Mouse (Mus musculus) forebrain, embryonic 10.5 days (tissue): Measurements from ENCODE around the gene Arpc1b. TPM values are rescaled to one million over a fixed set of nuclear protein-coding genes. Genes with fewer than 3 reads are reported as not detected.

ENCODE experiments used
- DNase-seq: peaks from one replicate; pipeline ENCODE4 v3.0.0-alpha.2; 2017; ENCODE audit warnings: low spot score; ENCODE audit errors: extremely low spot score
- H3K27ac ChIP-seq: fragments of 300-500 bp; sonication (generic); 2 replicates; pipeline ENCODE4 v1.5.1; 2016; ENCODE audit warnings: mild to moderate bottlenecking
- H3K27me3 ChIP-seq: fragments of 300-500 bp; sonication (generic); 2 replicates; pipeline ENCODE4 v1.6.1; 2016; ENCODE audit warnings: mild to moderate bottlenecking; ENCODE audit not compliant: poor library complexity, severe bottlenecking
- H3K36me3 ChIP-seq: fragments of 300-500 bp; sonication (generic); replicated peaks from 2 replicates; pipeline ENCODE4 v1.6.1; 2016; ENCODE audit warnings: mild to moderate bottlenecking, moderate library complexity
- H3K4me1 ChIP-seq: fragments of 300-500 bp; sonication (generic); 2 replicates; pipeline ENCODE4 v1.6.1; 2016
- H3K4me3 ChIP-seq: fragments of 300-500 bp; sonication (generic); 2 replicates; pipeline ENCODE4 v1.5.1; 2016; ENCODE audit warnings: mild to moderate bottlenecking, moderate library complexity
- H3K9me3 ChIP-seq: fragments of 300-500 bp; sonication (generic); 2 replicates; pipeline ENCODE4 v1.6.1; 2016; ENCODE audit warnings: mild to moderate bottlenecking, moderate library complexity
- WGBS: fragments of 180-500 bp; shearing (Covaris S2); methylation state at CpG from one replicate; pipeline ENCODE4 v1.1.7; 2016; 5-methylcytosine and 5-hydroxymethylcytosine counted together
- polyA plus RNA-seq: library from polyadenylated mRNA; unstranded; fragments of >200 nt; fragmentation: Nextera tagmentation; extraction: Ambion mirVana; gene quantifications from 2 replicates; pipeline ENCODE4 v1.2.1, GENCODE M21; 2016

Arpc1b gene
- polyA plus RNA-seq, 1 experiment from 2014 or later = 82.9 TPM

DNA sequence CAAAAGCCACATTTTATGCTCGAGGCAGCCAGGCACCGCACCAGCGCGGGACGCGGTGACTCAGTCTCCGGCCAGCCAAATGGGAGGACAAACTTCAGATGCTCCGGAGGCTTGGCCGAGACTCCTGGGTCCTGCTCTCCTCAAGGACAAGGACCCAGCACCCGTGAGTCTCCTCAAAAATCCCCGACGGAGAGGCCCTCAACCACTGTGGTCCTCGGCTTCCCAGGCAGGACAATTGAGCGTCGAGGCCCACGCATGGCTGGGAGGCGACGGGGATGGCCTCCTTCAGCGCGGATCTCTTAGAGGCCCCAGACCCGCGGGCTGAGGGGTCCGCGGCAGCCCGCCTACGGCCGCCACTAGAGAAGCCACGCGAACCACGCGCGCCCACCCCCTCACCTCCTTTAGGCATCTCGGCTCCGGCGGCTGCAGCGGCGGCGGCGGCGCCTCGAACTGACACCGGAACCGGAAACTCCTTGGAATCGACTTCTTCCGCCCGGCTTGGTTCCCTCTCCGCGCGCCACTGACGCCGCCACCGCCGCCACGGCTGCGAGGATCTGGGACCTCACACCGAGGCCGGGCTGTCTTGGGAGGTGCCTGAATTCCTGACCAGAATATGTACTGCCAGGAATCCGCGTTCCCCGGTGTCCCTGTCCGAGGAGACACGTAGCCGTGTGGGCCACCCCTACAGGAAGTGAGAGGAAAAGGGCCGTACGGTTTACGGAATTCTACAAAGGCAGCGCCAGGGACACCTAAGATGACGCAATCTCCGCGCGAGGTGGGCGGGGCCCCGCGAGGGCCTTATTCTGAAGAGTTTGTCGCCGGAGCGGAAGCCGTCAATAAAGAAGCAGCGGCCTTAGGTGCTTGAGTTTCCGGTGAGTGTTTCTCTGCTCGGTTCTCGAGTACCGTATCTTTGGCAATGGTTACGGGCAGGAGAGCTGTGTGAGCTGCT is 25.8 kb downstream of the Arpc1b start, which contains the start of the genes Pdap1 and Bud31:
Pdap1 (minus strand) TSS at position 668 of the 949 bp plus-strand sequence.
Bud31 (plus strand) TSS at position 792 of the 949 bp plus-strand sequence.
- H3K27me3 ChIP-seq = no peaks in the 10 kb centered on the region
- H3K9me3 ChIP-seq = no peaks in the 10 kb centered on the region
- under 1% methylated on average over 84 of the region's 84 CpGs for WGBS
- DNase-seq = peak; percentile 94
- H3K36me3 ChIP-seq = peaks cover 64% of the 10 kb centered on the region
- peak within 1 kb of the TSS; percentile 97 for H3K4me3 ChIP-seq
- peak within 1 kb of the TSS; percentile 99 for H3K27ac ChIP-seq
- peaks cover 29% of the 10 kb centered on the region for H3K4me1 ChIP-seq

DNA sequence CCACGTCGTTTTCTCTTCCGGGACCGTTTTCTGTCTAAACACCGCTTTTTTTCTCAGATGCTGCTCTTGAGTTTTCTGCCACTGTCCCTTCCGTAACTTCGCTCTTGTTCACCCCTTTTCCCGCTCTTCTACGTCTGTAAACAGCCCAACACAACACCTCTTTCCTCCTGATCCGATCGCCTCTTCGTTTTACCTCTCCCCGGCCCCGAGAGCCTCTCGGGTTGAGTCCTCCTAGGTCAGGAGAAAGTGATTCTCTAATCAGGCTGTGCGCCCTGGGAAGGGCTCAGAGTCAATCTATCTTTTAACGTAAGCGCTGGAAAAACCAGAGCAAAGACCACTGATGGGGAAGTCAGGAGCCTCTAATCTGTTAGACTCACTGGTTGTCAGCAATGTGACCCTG is 26.6 kb downstream of the Arpc1b start:
- Histone ChIP-seq H3K36me3 (peaks cover 64% of the 10 kb centered on the region), H3K4me1 (peaks cover 29% of the 10 kb centered on the region), H3K9me3 (no peaks in the 10 kb centered on the region), H3K27me3 (no peaks in the 10 kb centered on the region), H3K4me3 (peak overlapping the region; percentile 97), H3K27ac (peak overlapping the region; percentile 99)
- no peak for DNase-seq
- under 1% methylated on average over 18 of the region's 18 CpGs for WGBS

DNA sequence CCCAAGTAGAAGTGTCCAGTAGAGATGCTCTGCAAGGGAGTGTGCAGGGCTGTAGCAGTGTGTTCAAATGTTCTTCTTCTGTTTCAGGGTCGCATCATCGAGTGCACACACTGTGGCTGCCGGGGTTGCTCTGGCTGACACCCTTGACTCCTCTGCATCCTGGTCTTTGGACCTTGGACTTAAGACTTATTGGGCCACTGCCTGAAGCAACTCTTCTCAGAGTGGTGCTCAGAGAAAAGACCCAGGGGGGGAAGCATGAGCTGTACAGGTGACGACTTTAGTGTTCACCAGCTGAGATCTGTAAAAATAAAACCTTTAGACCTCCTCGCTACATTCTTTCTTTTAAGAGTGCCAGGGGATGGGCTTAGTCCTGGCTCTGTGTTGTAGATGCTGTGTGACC is 33.7 kb downstream of the Arpc1b start:
- Histone ChIP-seq H3K4me1 (no peaks in the 10 kb centered on the region), H3K36me3 (peaks cover 100% of the 10 kb centered on the region), H3K9me3 (no peaks in the 10 kb centered on the region), H3K27me3 (no peaks in the 10 kb centered on the region), H3K27ac (no peak overlapping the region), H3K4me3 (no peak overlapping the region)
- DNase-seq = no peak
- 95% methylated on average over 5 of the region's 5 CpGs for WGBS

DNA sequence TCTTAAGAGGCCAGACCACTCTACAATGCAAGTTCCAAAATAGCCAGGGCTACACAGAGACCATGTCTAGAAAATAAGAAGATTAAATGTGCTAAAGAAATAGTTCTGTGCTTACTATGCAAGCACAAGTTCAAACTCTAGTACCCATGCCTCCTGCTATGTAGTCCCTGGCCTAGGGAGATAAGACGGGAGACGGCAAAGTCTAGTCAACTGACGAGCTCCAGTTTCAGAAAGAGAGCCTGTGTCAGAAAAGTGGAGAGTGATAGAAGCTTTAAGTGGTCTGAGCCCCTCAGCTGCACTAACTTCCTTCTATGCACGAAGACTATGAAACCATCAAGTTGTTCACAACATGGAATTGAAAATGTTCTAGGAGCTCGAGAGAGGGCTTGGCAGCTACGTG is 35.3 kb downstream of the Arpc1b start:
- Histone ChIP-seq H3K4me1 (no peaks in the 10 kb centered on the region), H3K4me3 (no peak overlapping the region), H3K27me3 (no peaks in the 10 kb centered on the region), H3K36me3 (peaks cover 100% of the 10 kb centered on the region), H3K27ac (no peak overlapping the region), H3K9me3 (no peaks in the 10 kb centered on the region)
- no peak for DNase-seq
- 94% methylated on average over 6 of the region's 6 CpGs for WGBS

DNA sequence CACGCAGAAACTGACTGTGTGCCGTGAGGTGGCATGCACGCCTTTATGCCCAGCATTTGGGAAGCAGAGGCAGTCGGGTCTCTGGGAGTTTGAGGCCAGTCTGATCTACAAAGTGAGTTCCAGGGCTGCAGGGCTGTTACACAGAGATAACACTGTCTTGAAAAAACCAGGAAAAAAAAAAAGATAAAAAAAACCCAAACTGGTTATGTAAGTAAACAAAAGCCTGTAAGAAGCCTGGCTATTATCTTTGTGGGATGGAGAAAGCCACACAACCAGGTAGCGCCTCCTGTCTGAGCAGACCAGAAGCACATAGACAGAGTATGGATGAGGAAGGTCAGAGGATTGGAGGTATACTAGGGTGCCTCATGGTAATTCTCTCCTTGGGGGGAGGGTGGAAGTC is 38.7 kb downstream of the Arpc1b start:
- peaks cover 97% of the 10 kb centered on the region for H3K36me3 ChIP-seq
- H3K9me3 ChIP-seq = no peaks in the 10 kb centered on the region
- no peak overlapping the region for H3K4me3 ChIP-seq
- no peaks in the 10 kb centered on the region for H3K27me3 ChIP-seq
- no peak overlapping the region for H3K27ac ChIP-seq
- DNase-seq = no peak
- 92% methylated on average over 5 of the region's 5 CpGs for WGBS
- no peaks in the 10 kb centered on the region for H3K4me1 ChIP-seq

DNA sequence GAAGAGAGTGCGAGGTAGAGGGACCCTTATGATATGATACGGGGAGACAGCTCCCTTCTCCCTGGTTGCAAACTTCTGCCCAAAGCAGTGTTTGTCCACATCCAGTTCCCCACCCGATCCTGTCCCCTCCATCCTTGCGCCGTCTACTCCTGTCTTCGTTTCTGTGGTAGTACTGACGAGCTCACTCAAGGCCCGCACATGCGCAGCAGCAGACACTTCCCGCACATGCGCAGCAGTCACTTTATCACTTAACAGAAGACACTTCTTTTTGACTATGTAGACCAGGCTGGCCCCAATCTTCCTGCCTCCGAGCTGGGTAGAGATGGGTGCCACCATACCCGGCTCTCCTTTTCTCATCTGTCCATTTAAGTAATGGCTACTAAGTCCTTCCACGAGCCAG is 47.3 kb downstream of the Arpc1b start:
- H3K9me3 ChIP-seq = no peaks in the 10 kb centered on the region
- no peak for DNase-seq
- no peak overlapping the region for H3K4me3 ChIP-seq
- WGBS = 95% methylated on average over 14 of the region's 14 CpGs
- peaks cover 84% of the 10 kb centered on the region for H3K36me3 ChIP-seq
- no peak overlapping the region for H3K27ac ChIP-seq
- peaks cover 9% of the 10 kb centered on the region for H3K4me1 ChIP-seq
- no peaks in the 10 kb centered on the region for H3K27me3 ChIP-seq

DNA sequence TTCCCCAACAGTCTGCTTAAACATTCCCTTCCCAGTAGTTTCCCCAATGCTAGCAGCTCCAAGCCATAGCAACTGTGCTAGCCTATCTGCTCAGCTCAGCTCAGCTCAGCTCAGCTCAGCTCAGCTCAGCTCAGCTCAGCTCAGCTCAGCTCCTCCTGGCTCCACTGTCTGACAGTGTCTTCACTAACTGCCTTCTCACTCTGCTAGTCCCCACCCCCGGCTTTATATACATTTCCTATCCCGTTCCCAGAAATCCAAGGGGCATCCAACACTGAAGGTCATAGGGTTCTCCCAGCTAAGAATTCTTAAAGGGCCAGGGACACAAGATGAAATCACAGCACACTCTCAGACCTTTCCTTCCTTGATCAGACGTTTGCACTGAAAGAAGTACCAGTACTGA is 50.7 kb downstream of the Arpc1b start:
- Histone ChIP-seq H3K4me1 (peaks cover 25% of the 10 kb centered on the region), H3K9me3 (no peaks in the 10 kb centered on the region), H3K4me3 (no peak overlapping the region; the same call in 1 of the 2 replicates), H3K27ac (no peak overlapping the region), H3K36me3 (peaks cover 56% of the 10 kb centered on the region), H3K27me3 (no peaks in the 10 kb centered on the region)
- no peak for DNase-seq
- 76% methylated on average over 3 of the region's 3 CpGs for WGBS

DNA sequence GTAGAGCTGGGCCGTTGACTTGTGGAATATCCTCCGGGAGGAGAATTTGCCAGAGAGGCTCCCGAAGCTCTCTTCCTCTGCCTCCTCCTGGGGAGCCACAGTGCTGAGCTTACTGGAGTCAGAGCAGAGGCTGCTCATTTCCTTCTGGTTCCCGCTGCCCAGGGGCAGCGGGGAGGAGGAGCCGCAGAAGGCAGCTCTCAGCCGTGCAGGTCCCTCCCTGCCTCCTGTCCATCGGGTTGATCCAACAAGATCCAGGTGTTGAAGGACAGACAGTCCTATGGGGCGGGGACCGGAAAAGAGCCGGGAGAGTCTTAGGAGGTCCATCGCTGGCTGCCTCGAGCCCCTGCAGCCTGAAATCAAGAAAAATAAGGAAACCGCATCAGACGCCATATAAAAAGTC is 51.2 kb downstream of the Arpc1b start:
- H3K36me3 ChIP-seq = peaks cover 56% of the 10 kb centered on the region
- no peak for DNase-seq
- no peaks in the 10 kb centered on the region for H3K27me3 ChIP-seq
- H3K4me1 ChIP-seq = peaks cover 25% of the 10 kb centered on the region
- no peak overlapping the region for H3K27ac ChIP-seq
- no peak overlapping the region; the same call in 1 of the 2 replicates for H3K4me3 ChIP-seq
- WGBS = 91% methylated on average over 15 of the region's 15 CpGs
- no peaks in the 10 kb centered on the region for H3K9me3 ChIP-seq

DNA sequence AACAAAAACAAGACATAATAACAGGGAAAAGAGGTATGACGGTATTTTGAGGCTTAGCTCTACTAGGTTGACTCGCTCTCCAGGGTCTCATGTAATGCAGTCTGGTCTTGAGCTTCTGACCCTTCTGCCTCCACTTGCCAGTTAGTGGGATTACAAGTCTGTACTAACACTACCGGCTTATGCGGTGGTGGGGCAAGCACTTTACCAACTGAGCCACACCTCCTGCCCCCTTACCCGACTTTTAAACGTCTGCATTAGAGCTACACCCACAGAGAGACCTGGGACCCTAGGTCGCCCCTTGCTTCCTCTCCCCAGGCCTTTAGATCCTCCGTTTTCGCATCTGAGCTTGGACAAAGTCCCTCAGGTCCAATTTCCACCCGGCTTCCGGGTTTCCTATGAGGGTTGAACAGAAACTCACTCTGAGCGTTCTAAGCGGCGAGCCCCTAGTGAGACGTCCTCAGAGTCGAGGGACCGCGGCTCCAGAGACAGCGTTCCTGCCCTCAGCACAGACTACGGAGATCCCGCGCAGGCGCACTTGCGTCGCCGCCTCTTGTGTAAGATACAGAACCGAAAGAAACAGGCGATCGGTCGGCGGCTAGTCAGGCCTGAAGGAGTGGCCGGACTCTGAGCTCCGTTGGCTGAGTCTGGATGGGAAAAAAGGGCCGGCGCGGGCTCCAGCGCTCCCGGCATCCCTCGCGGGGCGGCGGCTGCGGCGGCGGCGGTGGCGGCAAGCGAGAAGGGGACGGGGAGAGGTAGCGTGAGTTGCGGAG is 52.7 kb downstream of the Arpc1b start, which contains the start of the genes Ptcd1 and Cpsf4:
Ptcd1 (minus strand) TSS at position 573 of the 770 bp plus-strand sequence.
Cpsf4 (plus strand) TSS at position 678 of the 770 bp plus-strand sequence.
- Histone ChIP-seq H3K9me3 (no peaks in the 10 kb centered on the region), H3K4me1 (peaks cover 25% of the 10 kb centered on the region), H3K27me3 (no peaks in the 10 kb centered on the region), H3K4me3 (peak within 1 kb of the TSS; percentile 89), H3K36me3 (peaks cover 56% of the 10 kb centered on the region), H3K27ac (peak within 1 kb of the TSS; percentile 93)
- peak; percentile 100 for DNase-seq
- under 1% methylated on average over 51 of the region's 51 CpGs for WGBS

DNA sequence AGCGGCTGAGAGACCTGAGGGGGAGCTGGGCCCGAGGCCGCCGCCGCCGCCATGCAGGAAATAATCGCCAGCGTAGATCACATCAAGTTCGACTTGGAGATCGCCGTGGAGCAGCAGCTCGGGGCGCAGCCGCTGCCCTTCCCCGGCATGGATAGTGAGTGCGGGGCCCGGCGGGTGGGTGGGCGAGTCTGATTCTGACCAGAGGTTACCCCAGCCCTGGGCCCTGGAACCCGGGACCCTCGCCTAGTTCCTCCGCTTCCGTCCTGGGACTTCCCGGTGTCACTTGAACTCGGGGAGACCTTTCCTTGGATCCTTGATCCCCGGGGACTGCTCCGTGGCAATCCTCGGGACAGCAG is 53.3 kb downstream of the Arpc1b start:
- Histone ChIP-seq H3K4me3 (peak overlapping the region; percentile 89), H3K9me3 (no peaks in the 10 kb centered on the region), H3K27me3 (no peaks in the 10 kb centered on the region), H3K4me1 (peaks cover 25% of the 10 kb centered on the region), H3K27ac (peak overlapping the region; percentile 93), H3K36me3 (peaks cover 56% of the 10 kb centered on the region)
- 0% methylated on average over 28 of the region's 28 CpGs for WGBS
- no peak for DNase-seq

DNA sequence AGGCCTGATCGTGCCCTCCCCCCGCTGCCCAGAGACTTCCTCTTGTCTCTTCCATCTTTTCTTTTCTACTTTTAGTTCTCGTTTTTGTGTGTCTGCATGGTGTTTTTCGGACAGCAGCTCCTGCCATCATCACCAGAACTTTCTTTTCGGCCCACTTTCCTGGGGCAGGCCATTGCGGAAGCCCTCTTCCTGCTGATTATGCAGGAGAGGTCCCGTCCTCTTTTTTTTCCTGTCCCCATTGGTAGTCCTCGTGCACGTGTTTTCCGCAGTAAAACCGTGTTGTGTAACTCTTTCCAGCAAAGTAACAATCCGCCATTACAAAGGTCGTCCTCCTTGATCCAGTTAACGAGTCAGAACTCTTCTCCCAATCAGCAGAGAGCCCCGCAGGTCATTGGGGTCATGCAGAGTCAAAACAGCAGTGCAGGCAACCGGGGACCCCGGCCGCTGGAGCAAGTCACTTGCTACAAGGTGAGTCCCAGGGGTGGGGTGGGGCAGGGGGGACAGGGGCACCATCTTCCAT is 64.5 kb downstream of the Arpc1b start:
- Histone ChIP-seq H3K27ac (no peak overlapping the region), H3K9me3 (no peaks in the 10 kb centered on the region), H3K4me1 (no peaks in the 10 kb centered on the region), H3K27me3 (no peaks in the 10 kb centered on the region), H3K36me3 (peaks cover 100% of the 10 kb centered on the region), H3K4me3 (no peak overlapping the region)
- 88% methylated on average over 18 of the region's 18 CpGs for WGBS
- DNase-seq = no peak
